Mouse (Mus musculus): ENCODE measurements around the gene P2rx2.

DNA sequence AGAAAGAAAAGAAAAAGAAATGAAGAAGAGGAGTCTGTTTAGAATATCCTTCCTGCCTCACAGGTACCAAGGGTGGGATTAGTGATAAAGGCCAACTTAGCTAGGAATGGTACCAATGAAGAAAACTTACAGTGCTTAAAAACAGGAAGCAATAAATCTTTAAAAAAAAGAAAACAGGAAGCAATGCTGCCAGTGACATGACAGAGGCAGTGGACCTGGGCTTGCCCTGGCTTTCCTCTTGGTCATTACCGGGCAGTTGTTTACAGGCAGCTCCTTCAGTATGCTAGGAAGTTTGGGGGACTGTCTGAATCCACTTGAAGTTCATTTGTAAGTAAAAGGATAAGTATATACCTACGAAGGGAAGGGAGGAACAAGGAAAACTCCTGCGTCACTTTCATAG lies 12.5 kb downstream of the P2rx2 start:
- TF ChIP-seq CTCF (conservative IDR thresholded peaks at IDR 0.05; ENCODE audit: low read length) (no peak), POU5F1 (IDR thresholded peaks at IDR 0.05; ENCODE audit: borderline replicate concordance, low read length) (no peak)
